Comparison of ENCODE assay signal across 22 mouse cellular contexts in the genomic region with DNA sequence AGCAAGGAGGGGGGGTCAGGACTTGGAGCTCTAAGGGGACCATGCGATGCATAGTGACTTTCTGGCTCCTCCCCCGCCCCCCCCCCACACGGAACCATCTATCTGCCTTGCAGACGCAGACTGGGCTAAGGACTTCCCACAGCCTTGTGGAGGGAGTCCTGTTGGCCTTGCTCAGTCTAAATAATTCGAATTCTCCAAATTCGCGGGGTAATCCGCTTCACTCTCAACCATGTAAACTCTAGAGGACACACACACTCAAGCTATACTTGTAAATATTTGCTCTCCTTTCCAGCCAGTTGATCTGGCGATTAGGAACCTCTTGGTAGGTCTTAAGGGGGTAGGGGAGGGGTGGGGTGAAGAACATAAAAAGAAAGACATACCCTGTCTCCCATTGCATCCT. TPM values are rescaled to one million over a fixed set of nuclear protein-coding genes. Genes with fewer than 3 reads are reported as not detected.
DNase-seq lines count a peak whose midpoint lies in the region; ATAC-seq and TF ChIP-seq lines count a peak whose summit lies in the region.
"Had no signal": no experiment of that assay in that cellular context is flagged by ENCODE, and none has a peak within 500 bp of the region (broad histone marks: within the 10 kb centered on the region; RNA-seq: fewer than 3 reads in every experiment).

No protein-coding gene starts in this region.

- peak; percentile 30; the same call in 1 of the 2 replicates for ATAC-seq in heart, embryonic 12.5 days (ENCODE audit: insufficient number of reproducible peaks, low FRiP score)
- no peak for ATAC-seq in liver, embryonic 11.5 days (replicated peaks; ENCODE audit: low FRiP score)
- no peak for ATAC-seq in liver, postnatal 0 days
- ATAC-seq in embryonic facial prominence, embryonic 15.5 days (ENCODE audit: insufficient number of reproducible peaks, low FRiP score, low TSS enrichment, low read depth) = no peak
- no peak for ATAC-seq in kidney, embryonic 16.5 days (ENCODE audit: low FRiP score, low TSS enrichment)
- ATAC-seq: CD4-positive, CD25-positive, alpha-beta regulatory T cell, adult 4 months had no signal

- 5% methylated on average over 9 of the region's 9 CpGs for WGBS in heart, embryonic 12.5 days
- 4% methylated on average over 9 of the region's 9 CpGs for WGBS in liver, embryonic 11.5 days
- 3% methylated on average over 9 of the region's 9 CpGs for WGBS in liver, postnatal 0 days (ENCODE audit: insufficient replicate concordance)
- WGBS in embryonic facial prominence, embryonic 15.5 days = 0% methylated on average over 9 of the region's 9 CpGs
- WGBS in kidney, embryonic 16.5 days = 4% methylated on average over 9 of the region's 9 CpGs

- TF ChIP-seq CTCF in liver, postnatal 0 days (IDR thresholded peaks at IDR 0.05; ENCODE audit: low read depth) = no peak

- peaks cover 31% of the 10 kb centered on the region for H3K4me1 ChIP-seq in heart, embryonic 12.5 days (replicated peaks)
- no peaks in the 10 kb centered on the region; the same call in 1 of the 2 replicates for H3K4me1 ChIP-seq in liver, embryonic 11.5 days (replicated peaks; ENCODE audit: control insufficient read depth, insufficient read depth, low read length)
- H3K4me1 ChIP-seq in liver, postnatal 0 days (ENCODE audit: insufficient read depth) = peaks cover 6% of the 10 kb centered on the region
- peaks cover 27% of the 10 kb centered on the region for H3K4me1 ChIP-seq in embryonic facial prominence, embryonic 15.5 days
- H3K4me1 ChIP-seq in kidney, embryonic 16.5 days (ENCODE audit: insufficient read depth, low read length) = peaks cover under 1% of the 10 kb centered on the region; the same call in 1 of the 2 replicates

- no peaks in the 10 kb centered on the region for H3K9me3 ChIP-seq in heart, embryonic 12.5 days (replicated peaks)
- no peaks in the 10 kb centered on the region for H3K9me3 ChIP-seq in liver, embryonic 11.5 days (ENCODE audit: control insufficient read depth, low read length)
- H3K9me3 ChIP-seq in liver, postnatal 0 days (ENCODE audit: low read length) = no peaks in the 10 kb centered on the region
- no peaks in the 10 kb centered on the region for H3K9me3 ChIP-seq in embryonic facial prominence, embryonic 15.5 days (replicated peaks)
- no peaks in the 10 kb centered on the region for H3K9me3 ChIP-seq in kidney, embryonic 16.5 days (ENCODE audit: low read length)
- H3K9me3 ChIP-seq: forebrain, embryonic 10.5 days had no signal

- peak overlapping the region; percentile 84 for H3K4me3 ChIP-seq in heart, embryonic 12.5 days
- no peak overlapping the region; the same call in 1 of the 2 replicates for H3K4me3 ChIP-seq in liver, embryonic 11.5 days (ENCODE audit: low read depth, low read length)
- H3K4me3 ChIP-seq in liver, postnatal 0 days (ENCODE audit: low read depth, low read length) = no peak overlapping the region
- 0 out of 2 replicates have a peak overlapping the region, but pooled peaks have one; percentile 30 for H3K4me3 ChIP-seq in embryonic facial prominence, embryonic 15.5 days (replicated peaks)
- no peak overlapping the region for H3K4me3 ChIP-seq in kidney, embryonic 16.5 days (ENCODE audit: low read length)

- peak overlapping the region; percentile 99 for H3K9ac ChIP-seq in heart, embryonic 12.5 days
- H3K9ac ChIP-seq in liver, embryonic 11.5 days (ENCODE audit: low read depth, low read length) = no peak overlapping the region
- no peak overlapping the region for H3K9ac ChIP-seq in liver, postnatal 0 days (replicated peaks)
- no peak overlapping the region for H3K9ac ChIP-seq in embryonic facial prominence, embryonic 15.5 days
- no peak overlapping the region for H3K9ac ChIP-seq in kidney, embryonic 16.5 days (replicated peaks; ENCODE audit: low read length)
- H3K9ac ChIP-seq: liver, embryonic 14.5 days had no signal

- peaks cover 15% of the 10 kb centered on the region for H3K36me3 ChIP-seq in heart, embryonic 12.5 days
- no peaks in the 10 kb centered on the region for H3K36me3 ChIP-seq in liver, embryonic 11.5 days (ENCODE audit: control insufficient read depth, insufficient read depth, low read length)
- no peaks in the 10 kb centered on the region for H3K36me3 ChIP-seq in liver, postnatal 0 days (replicated peaks; ENCODE audit: insufficient read depth, low read length)
- H3K36me3 ChIP-seq in embryonic facial prominence, embryonic 15.5 days = no peaks in the 10 kb centered on the region
- H3K36me3 ChIP-seq in kidney, embryonic 16.5 days (ENCODE audit: insufficient read depth, low read length) = no peaks in the 10 kb centered on the region
- H3K36me3 ChIP-seq: forebrain, embryonic 10.5 days had no signal

- no peaks in the 10 kb centered on the region for H3K27me3 ChIP-seq in heart, embryonic 12.5 days (replicated peaks)
- peaks cover 97% of the 10 kb centered on the region for H3K27me3 ChIP-seq in liver, embryonic 11.5 days (replicated peaks; ENCODE audit: control insufficient read depth, insufficient read depth, low read length)
- H3K27me3 ChIP-seq in liver, postnatal 0 days (ENCODE audit: insufficient read depth, low read length) = peaks cover 92% of the 10 kb centered on the region
- peaks cover 98% of the 10 kb centered on the region for H3K27me3 ChIP-seq in embryonic facial prominence, embryonic 15.5 days
- peaks cover 97% of the 10 kb centered on the region for H3K27me3 ChIP-seq in kidney, embryonic 16.5 days (ENCODE audit: insufficient read depth, low read length)

- no peak for TF ChIP-seq EP300 in liver, postnatal 0 days (IDR thresholded peaks at IDR 0.05; ENCODE audit: low read depth)

- H3K27ac ChIP-seq in heart, embryonic 12.5 days (ENCODE audit: poor library complexity, severe bottlenecking) = peak overlapping the region; percentile 99
- H3K27ac ChIP-seq in liver, embryonic 11.5 days (ENCODE audit: low read depth, low read length) = no peak overlapping the region
- no peak overlapping the region for H3K27ac ChIP-seq in liver, postnatal 0 days (ENCODE audit: low read depth)
- H3K27ac ChIP-seq in embryonic facial prominence, embryonic 15.5 days (replicated peaks) = no peak overlapping the region
- no peak overlapping the region for H3K27ac ChIP-seq in kidney, embryonic 16.5 days (ENCODE audit: low read length)
- H3K27ac ChIP-seq: forebrain, embryonic 10.5 days; liver, embryonic 14.5 days; stomach, postnatal 0 days had no signal

- DNase-seq in embryo, embryonic 9.5 days (ENCODE audit: extremely low spot score) = peak; percentile 4
- DNase-seq in embryo, embryonic 11 days = no peak
- no peak for DNase-seq in heart, adult 8-10 months (ENCODE audit: low spot score)
- no peak for DNase-seq in liver, embryonic 11.5 days (ENCODE audit: low spot score)
- no peak for DNase-seq in liver, postnatal 0 days
- DNase-seq: adrenal gland, adult 8-10 months; cerebellum, adult 9-10 months; gastrocnemius, postnatal 10 days; kidney, adult 18-20 months; lung, postnatal 10 days; right cerebral cortex, adult 18-20 months had no signal

- peak overlapping the region; percentile 89 for H3K4me2 ChIP-seq in heart, embryonic 12.5 days
- peak overlapping the region; percentile 59; the same call in 1 of the 2 replicates for H3K4me2 ChIP-seq in liver, embryonic 11.5 days
- no peak overlapping the region for H3K4me2 ChIP-seq in liver, postnatal 0 days (ENCODE audit: low read depth, low read length)
- H3K4me2 ChIP-seq in embryonic facial prominence, embryonic 15.5 days (replicated peaks) = no peak overlapping the region
- H3K4me2 ChIP-seq in kidney, embryonic 16.5 days (replicated peaks; ENCODE audit: low read depth, low read length) = no peak overlapping the region

RNA-seq across cellular contexts. Expression of gene Tbx20, which starts 0.9 kb away (rescaled TPM):
- polyA plus RNA-seq in heart, embryonic 12.5 days (2016; fragmentation: Nextera tagmentation; extraction: Ambion mirVana) = 105 and 111 TPM in 2 replicates
- 10 to 100 TPM; 80.1 to 90.6 (median 87.4) TPM for total RNA-seq in heart, adult 8-10 months (2022)
- 2.1 and 3.4 TPM in 2 replicates for polyA plus RNA-seq in liver, embryonic 11.5 days (2014; fragmentation: Nextera tagmentation; extraction: Ambion mirVana)
- polyA plus RNA-seq in liver, postnatal 0 days (2015; fragmentation: Nextera tagmentation; extraction: Ambion mirVana) = 0.44 and 0.58 TPM in 2 replicates
- 0.14 TPM in 1 of 2 replicates, not detected in the other for polyA plus RNA-seq in embryonic facial prominence, embryonic 15.5 days (2015; fragmentation: Nextera tagmentation; extraction: Ambion mirVana)
- polyA plus RNA-seq in kidney, embryonic 16.5 days (2015; fragmentation: Nextera tagmentation; extraction: Ambion mirVana) = 0.14 and 0.19 TPM in 2 replicates
- total RNA-seq: common myeloid progenitor, adult 5-6 weeks; gastrocnemius, postnatal 10 days; layer of hippocampus, adult 8-10 months; left cerebral cortex, postnatal 36 days had no signal
- polyA plus RNA-seq: CD4-positive, CD25-positive, alpha-beta regulatory T cell, adult 4 months; stomach, postnatal 0 days; thymus, postnatal 0 days had no signal

Comparison
In these comparisons a context has a peak if more than half of its experiments do, and no peak if none do; other contexts are left out.
1. H3K4me2 ChIP-seq: peak in heart, embryonic 12.5 days (single experiment) and liver, embryonic 11.5 days (single experiment); none in liver, postnatal 0 days (single experiment), embryonic facial prominence, embryonic 15.5 days (single experiment) and kidney, embryonic 16.5 days (single experiment).
2. H3K4me3 ChIP-seq: peak in heart, embryonic 12.5 days (single experiment) and embryonic facial prominence, embryonic 15.5 days (single experiment); none in liver, embryonic 11.5 days (single experiment), liver, postnatal 0 days (single experiment) and kidney, embryonic 16.5 days (single experiment).
3. RNA of gene Tbx20, which starts 0.9 kb away (polyA plus RNA-seq): 105 to 111 TPM in heart, embryonic 12.5 days; 2.1 to 3.4 TPM in liver, embryonic 11.5 days, 0.44 to 0.58 TPM in liver, postnatal 0 days, 0.14 to 0.19 TPM in kidney, embryonic 16.5 days and 0.14 TPM in embryonic facial prominence, embryonic 15.5 days; every median in the first group is over 10 times any median in the second.